9 mouse cellular contexts compared by ENCODE assay signal in genomic region chr14:75068430-75069112, GRCm38 (mm10). TPM values are rescaled to one million over a fixed set of nuclear protein-coding genes. Genes with fewer than 3 reads are reported as not detected.
DNase-seq lines count a peak whose midpoint lies in the region; ATAC-seq and TF ChIP-seq lines count a peak whose summit lies in the region.
"Had no signal": no experiment of that assay in that cellular context is flagged by ENCODE, and none has a peak within 500 bp of the region (broad histone marks: within the 10 kb centered on the region; RNA-seq: fewer than 3 reads in every experiment).

No protein-coding gene starts in this region.

- no peaks in the 10 kb centered on the region for H3K27me3 ChIP-seq in liver, embryonic 14.5 days (ENCODE audit: control insufficient read depth, insufficient read depth, low read length)

- peak overlapping the region; percentile 35 for H3K4me2 ChIP-seq in liver, embryonic 14.5 days (ENCODE audit: low read depth)

- DNase-seq in 416B (ENCODE audit: low read depth): peak; percentile 90
- DNase-seq in liver, embryonic 14.5 days (ENCODE audit: low read depth in 3 of 3, low spot score in 3 of 3): no peak
- peak; percentile 81 to 83 for DNase-seq in natural killer cell, adult 2 months (ENCODE audit: low spot score in 2 of 2)
- no peak for DNase-seq in right cerebral cortex, postnatal 25 days
- no peak for DNase-seq in left cerebral cortex, adult 9 months (ENCODE audit: low spot score in 2 of 2)
- no peak for DNase-seq in adrenal gland, postnatal 10 days
- DNase-seq in left cerebral cortex, postnatal 4 days: no peak
- DNase-seq: layer of hippocampus, adult 9-11 months had no signal

- peak; percentile 85 for ATAC-seq in CD4-positive, CD25-positive, alpha-beta regulatory T cell, adult 4 months
- ATAC-seq in liver, embryonic 14.5 days (ENCODE audit: insufficient read depth): 0 out of 2 replicates have a peak, but pooled peaks have one; percentile 28

- 0 out of 4 replicates have a peak, but pooled peaks cover 0 to 2% of the 10 kb centered on the region in 2 experiments for H3K4me1 ChIP-seq in liver, embryonic 14.5 days (replicated peaks; ENCODE audit: control insufficient read depth in 2 of 2, insufficient read depth in 2 of 2, low read length in 1 of 2)

- H3K36me3 ChIP-seq in liver, embryonic 14.5 days (replicated peaks; ENCODE audit: control insufficient read depth, insufficient read depth, low read depth): no peaks in the 10 kb centered on the region

- intact Hi-C loops in left cerebral cortex, postnatal 4 days (cut with DNase I): loop anchor here (10.0 kb wide), 1 partner anchor 656 kb away; no protein-coding TSS in a partner anchor

- peak; percentile 27; the same call in 1 of the 2 replicates for TF ChIP-seq CTCF in liver, embryonic 14.5 days (IDR thresholded peaks at IDR 0.05; ENCODE audit: low read depth)

- WGBS in liver, embryonic 14.5 days (ENCODE audit: insufficient replicate concordance): 18% methylated on average over 17 of the region's 19 CpGs

- no peak overlapping the region for H3K27ac ChIP-seq in liver, embryonic 14.5 days

- no peaks in the 10 kb centered on the region for H3K9me3 ChIP-seq in liver, embryonic 14.5 days (ENCODE audit: control insufficient read depth, low read length)

- H3K4me3 ChIP-seq in liver, embryonic 14.5 days (ENCODE audit: insufficient read depth in 1 of 2, low read depth in 2 of 2, low read length in 2 of 2): 0 out of 4 replicates have a peak overlapping the region, but pooled peaks of 1 of the 2 experiments have one; percentile 0

- no peak overlapping the region for H3K9ac ChIP-seq in liver, embryonic 14.5 days (replicated peaks)

- no peak for TF ChIP-seq EP300 in liver, embryonic 14.5 days (IDR thresholded peaks at IDR 0.05; ENCODE audit: low read depth)

RNA-seq across cellular contexts. Expression of gene Rubcnl, which starts 52.7 kb away (rescaled TPM):
- 1 to 10 TPM in 1 of 2 experiments, under 1 TPM in 1; 0.51 to 1.3 TPM for polyA plus RNA-seq in CD4-positive, CD25-positive, alpha-beta regulatory T cell, adult 4 months (2017; shearing (Covaris generic))
- polyA plus RNA-seq in liver, embryonic 14.5 days (2012; rRNA removed): 0.12 and 0.21 TPM in 2 replicates
- polyA plus RNA-seq in liver, embryonic 14.5 days (2014; fragmentation: Nextera tagmentation; extraction: Ambion mirVana): 0.09 and 0.15 TPM in 2 replicates
- 1 to 10 TPM; 1.4 to 1.8 TPM for total RNA-seq in adrenal gland, postnatal 10 days (2021)
- total RNA-seq in left cerebral cortex, postnatal 4 days (2021): under 1 TPM; 0.30 to 0.36 TPM

Comparison
In these comparisons a context has a peak if more than half of its experiments do, and no peak if none do; other contexts are left out.
1. DNase-seq: peak in 416B (single experiment) and natural killer cell, adult 2 months (2 of 2); none in liver, embryonic 14.5 days (0 of 3), right cerebral cortex, postnatal 25 days (single experiment), left cerebral cortex, adult 9 months (0 of 2), adrenal gland, postnatal 10 days (single experiment) and left cerebral cortex, postnatal 4 days (single experiment).